11 mouse cellular contexts compared by ENCODE assay signal in the genomic region with DNA sequence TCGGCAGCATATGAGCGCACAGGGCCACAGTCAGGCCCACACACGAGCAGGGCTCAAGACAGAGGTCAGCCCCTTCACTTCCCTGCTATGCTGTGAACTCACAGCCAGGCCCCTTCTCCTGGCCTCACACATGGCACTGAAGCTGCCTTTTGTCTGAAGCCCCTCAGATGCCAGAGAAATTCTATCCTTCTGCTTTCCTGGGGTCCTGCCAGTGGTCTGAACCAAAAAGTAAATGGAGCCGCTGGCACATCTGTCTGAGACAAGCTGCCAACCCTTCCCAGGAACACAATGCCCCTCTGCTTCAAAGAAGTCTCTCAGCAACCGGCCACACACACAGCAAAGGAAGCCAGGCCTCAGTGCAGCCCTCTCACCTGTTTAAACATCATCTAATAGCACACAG.
"Had no signal": no experiment of that assay in that cellular context is flagged by ENCODE, and none has a peak within 500 bp of the region (broad histone marks: within the 10 kb centered on the region; RNA-seq: fewer than 3 reads in every experiment).

No protein-coding gene starts in this region.

- H3K4me3 ChIP-seq: limb, embryonic 13.5 days; midbrain, embryonic 12.5 days; myocyte; neural tube, embryonic 12.5 days had no signal

- DNase-seq: layer of hippocampus, postnatal 36 days; lung, adult 18-20 months; retina, postnatal 1 day; right cerebral cortex, postnatal 25 days; thymus, postnatal 36 days had no signal

- H3K4me1 ChIP-seq: limb, embryonic 13.5 days; midbrain, embryonic 12.5 days; neural tube, embryonic 12.5 days had no signal

- H3K4me2 ChIP-seq: limb, embryonic 13.5 days; midbrain, embryonic 12.5 days; neural tube, embryonic 12.5 days had no signal

- H3K9me3 ChIP-seq: limb, embryonic 13.5 days; midbrain, embryonic 12.5 days; neural tube, embryonic 12.5 days had no signal

- H3K27ac ChIP-seq: kidney, postnatal 0 days; limb, embryonic 13.5 days; liver, embryonic 14.5 days; midbrain, embryonic 12.5 days; neural tube, embryonic 12.5 days had no signal

- H3K9ac ChIP-seq: limb, embryonic 13.5 days; liver, embryonic 14.5 days; midbrain, embryonic 12.5 days; neural tube, embryonic 12.5 days had no signal

- H3K27me3 ChIP-seq: limb, embryonic 13.5 days; midbrain, embryonic 12.5 days; neural tube, embryonic 12.5 days had no signal
